Mouse (Mus musculus) kidney, postnatal 14 days (tissue): ENCODE data around the gene Creb5.

ENCODE experiments used
- DNase-seq: peaks from one replicate; pipeline ENCODE4 v3.0.0; 2022; ENCODE audit warnings: mixed read lengths

Gene Creb5

DNA sequence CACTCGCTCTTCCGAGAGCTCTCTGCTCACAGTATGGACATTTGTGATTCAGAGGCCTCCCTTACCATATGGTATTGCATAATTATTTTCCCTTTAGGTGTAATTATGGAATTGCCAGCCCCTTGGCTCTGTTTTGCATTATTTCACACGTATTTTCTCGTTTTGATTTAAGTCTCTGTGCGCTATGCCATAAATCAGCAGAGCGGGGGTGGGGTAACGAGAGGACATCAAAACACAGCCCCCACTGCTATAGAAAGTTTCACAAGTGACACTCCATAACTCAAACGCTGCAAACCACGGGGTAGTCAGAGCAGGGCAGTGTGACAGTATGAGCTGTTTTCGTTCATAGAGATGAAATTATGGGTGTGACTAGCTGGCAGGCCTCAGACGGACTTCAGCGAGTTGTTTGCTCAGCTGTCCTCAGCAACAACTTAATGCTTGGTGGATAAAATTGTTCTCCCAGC is 367.3 kb downstream of the Creb5 start:
- DNase-seq = peak; percentile 29

DNA sequence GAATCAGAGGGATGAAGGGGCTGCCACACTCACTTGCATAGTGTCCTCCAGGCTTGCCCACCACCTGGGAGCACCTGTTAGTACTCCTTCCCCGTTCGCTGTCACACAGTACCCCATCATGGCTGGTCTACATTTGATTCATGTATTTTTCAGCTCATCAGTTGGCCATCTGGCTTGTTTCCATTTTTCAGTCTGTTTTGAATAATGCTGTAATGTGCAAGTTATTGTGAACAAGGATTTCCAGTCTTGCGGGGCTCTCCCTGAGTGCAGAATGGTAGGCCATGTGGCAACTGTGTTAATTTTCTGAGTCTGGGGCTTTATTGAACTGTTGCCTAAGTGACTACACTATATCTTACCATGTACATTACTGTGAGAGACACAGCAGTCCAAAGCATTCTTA is 369.4 kb downstream of the Creb5 start:
- DNase-seq = no peak

DNA sequence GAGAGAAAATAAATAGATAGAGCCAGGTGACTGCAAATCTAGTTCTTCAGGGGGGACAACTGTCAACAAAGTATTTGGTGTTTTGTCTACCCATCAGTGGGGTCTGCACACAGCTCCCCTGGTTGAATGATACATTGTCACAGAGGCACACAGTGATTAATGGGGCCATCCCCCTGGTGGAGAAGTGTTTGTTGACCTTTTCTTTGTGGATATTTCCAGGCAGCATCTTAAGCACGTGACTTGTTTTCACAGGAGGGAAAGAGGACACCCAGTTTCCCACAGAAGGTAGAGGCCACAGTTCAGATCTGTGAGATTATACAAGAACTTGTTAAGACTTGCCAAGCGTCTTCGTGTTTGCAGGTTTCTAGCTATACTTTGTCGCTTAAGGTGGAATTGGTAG is 370.4 kb downstream of the Creb5 start:
- DNase-seq = no peak

DNA sequence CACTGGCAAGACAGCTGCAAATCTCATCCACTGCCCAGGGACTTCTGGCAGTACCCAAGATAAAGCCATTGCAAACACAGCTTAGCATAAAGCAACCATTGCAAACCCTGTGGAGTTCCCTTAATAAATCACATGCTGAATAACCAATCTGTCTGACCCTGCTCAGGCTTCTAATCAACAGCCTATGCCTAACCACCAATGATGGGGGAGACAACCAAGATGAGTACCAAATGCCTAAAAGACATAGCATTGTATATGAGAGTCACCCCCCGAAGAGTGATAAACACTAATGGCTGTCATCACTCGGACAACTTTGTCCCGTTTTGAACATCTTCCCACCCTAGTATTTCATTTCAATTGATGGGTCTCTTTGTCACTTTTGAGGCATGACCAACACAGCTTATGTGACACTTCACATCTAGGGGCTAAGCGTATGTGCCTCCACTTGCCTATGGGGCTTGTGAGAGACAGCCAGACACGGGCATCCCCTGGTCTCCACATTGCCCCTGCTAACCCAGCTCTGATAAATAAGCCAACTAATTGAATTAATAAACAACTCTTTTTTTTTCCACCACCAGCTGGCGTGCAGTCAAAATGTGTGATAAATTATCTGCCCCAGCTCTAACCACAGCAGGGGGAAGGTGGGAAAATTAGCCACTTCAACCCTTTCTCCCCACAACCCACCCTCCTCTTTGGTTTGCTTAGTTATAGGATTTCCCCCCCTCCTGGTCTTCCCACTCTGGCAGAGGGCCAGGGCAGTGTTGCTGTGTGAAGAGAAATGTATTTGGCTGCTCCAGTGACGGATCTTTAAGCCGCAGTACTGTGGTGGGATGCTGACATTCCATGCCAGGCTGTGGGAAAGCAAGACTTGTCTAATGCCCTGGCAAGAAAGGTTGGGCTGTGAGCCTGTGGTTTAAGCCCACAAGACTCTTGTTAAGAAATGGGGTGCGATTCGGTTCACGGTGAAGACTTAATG is 376.1 kb downstream of the Creb5 start:
- DNase-seq = no peak

DNA sequence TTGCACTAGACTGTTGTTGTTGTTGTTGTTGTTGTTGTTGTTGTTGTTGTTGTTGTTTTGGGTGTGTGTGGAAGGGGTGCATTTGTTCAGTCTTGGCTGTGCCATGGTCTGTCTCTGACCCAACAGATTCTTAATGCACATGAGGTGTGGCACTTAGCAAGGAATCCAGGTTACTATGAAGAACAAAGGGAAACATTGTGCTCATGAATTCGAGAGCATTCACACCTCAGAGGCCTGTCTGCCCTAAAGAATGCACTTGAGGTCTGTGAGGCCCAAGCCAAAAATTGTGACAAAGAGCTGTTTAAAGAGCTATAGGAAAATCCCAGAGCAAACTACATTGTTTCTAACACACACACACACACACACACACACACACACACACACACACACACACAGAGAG is 377.7 kb downstream of the Creb5 start:
- no peak for DNase-seq

DNA sequence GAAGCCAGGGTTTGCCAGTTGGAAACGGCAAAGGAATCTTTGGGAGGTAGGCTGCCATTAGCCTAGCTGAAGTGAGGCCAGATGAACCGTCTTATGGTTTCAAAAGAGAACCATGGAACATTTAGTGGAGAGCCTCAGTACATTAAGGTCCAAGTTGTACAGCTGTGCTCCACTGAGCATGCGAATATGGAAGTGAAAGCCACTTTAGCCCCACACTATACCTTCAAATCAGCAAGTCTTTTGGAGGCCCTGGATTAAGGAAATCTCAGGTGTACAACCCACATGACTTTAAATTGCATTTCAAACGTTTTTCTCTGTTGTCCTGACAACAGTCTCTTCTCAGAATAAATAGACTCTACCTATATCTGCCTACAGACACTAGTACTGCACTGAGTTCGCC is 379.4 kb downstream of the Creb5 start:
- no peak for DNase-seq

DNA sequence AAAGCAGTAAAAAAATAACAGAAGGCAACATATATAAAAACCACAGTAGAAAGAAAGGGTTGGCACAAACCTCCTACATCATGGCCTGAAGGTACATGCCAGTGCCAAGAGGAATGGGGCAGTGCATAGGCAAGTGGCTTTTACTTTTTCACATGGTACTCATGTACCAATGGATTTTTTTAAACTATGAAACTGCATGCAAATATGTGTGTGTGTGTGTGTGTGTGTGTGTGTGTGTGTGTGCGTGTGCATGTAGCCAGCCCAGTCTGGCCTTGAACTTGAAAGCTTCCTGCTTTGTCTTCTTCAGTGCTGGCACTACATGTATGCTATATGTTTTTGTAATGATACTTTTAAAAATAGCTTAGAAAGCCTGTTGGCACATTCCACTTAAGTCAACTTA is 391.2 kb downstream of the Creb5 start:
- no peak for DNase-seq

DNA sequence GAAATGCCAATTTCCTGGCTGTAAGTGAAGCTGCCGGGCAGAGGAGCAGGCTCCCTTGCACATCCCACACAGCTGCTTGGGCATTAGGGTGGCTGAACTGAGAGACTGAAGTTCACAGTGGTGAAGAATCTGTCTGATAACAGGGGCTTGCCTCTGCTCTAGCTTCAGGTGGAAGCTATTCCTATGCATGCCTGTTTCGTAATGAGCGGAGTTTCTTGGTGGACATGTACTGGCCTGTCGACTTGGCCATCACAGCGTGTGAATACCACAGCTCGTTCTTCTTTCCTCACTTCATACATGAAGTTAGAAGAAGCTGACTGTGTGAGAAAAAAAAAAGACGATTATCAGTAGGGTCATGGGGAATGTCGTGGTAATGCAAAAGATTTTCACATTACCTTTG is 393.0 kb downstream of the Creb5 start:
- DNase-seq = no peak

DNA sequence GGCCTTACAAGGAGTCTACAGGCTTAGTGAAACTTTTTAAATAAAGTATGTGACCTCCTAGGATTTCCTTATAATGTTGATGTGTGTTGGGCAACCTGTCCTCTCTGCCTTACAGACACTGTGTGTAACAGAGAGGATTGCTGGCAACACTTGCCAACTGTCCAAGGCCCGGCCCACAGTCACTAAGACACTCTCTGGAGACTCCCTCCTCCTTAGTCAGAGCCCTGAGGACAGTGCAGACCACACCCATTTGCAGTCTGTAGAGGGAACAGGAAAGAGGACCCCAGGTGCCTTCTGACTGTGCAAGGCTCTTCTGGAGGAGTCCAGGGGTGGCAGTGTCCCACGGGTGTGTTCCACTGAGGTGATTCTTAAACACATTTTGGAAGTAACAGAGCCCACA is 397.3 kb downstream of the Creb5 start:
- no peak for DNase-seq

DNA sequence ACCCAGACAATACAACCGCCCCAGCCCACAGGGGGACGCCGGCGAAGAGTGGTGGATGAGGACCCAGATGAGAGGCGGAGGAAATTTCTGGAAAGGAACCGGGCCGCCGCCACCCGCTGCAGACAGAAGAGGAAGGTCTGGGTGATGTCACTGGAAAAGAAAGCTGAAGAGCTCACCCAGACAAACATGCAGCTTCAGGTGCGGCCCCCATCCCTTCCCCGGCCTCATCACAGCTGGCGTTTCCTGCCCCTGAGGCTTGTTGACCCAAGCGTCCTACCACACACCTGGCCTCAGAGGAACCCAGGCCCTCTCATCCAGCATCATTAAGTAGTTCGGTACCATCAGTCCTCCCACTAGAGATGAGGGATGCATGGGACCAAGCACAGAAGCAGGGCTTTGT is 398.3 kb downstream of the Creb5 start:
- no peak for DNase-seq

DNA sequence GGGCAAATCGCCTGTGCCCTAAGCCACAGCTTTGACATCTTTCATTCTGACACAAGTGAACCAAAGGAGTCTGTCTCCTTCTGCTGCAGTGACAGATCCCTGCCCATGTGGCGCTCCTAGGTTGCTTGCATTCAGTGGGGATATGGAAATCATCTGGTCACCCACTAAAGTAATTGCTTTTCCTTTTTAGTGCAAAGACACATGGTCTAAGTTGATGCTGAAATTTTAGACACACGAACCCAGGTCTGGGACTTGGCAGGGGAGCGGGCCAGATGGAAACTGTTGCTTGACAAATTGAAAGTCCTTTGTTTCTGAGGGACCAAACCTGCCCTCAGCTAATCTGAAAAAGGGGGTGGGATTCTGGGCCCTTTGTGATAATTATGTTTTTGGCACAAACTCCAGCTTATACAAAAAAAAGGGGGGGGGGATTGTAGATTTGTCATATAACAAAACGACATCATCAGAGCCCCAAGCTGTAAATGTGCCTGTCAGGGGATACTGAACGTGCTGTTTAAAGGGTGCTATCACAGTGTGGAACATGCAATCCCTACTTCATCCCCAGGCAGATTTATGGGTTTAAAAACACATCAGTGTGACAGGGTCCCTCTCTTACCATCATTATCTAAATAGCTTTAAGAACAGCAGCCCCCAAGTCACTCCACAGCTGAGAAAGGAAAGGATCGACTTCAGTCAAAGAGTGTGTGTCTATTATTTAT is 401.9 kb downstream of the Creb5 start:
- no peak for DNase-seq

DNA sequence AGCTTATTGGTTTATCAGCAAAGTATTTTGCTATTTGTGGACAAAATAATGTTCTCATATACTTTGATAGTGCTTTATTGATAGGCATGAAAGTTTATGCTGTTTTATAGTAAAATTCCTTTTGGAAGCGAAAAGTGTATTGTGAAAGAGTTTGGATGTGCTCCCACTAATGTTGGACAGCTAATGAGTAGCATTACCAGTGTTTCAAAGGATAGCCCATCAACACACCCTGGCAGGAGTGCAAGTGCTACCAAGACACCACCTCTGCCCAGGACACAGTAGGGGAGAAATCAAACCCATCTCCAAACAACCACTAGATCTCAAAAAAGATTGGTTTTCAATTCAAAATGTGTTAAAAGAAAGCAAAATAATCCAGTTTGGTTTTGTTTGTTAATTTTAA is 403.9 kb downstream of the Creb5 start:
- no peak for DNase-seq

DNA sequence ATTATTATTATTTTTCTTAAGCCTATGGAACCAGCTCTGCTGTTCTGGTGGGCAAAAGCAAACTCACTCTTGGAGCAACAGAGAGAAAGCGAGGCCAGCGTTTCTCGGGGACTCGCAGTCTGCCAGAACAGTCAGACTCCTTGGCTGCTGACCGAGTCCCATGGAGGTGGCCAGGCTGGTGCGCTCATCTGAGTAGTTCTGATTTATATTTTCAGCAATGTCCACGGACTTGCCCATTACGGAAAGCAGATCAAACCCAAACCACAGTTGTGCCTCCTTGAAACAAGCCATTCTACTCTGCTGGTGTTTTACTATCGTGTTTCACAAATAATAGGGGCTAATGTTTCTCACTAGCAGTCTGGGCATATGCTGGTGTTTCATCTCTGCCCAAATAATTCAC is 408.1 kb downstream of the Creb5 start:
- DNase-seq = no peak

DNA sequence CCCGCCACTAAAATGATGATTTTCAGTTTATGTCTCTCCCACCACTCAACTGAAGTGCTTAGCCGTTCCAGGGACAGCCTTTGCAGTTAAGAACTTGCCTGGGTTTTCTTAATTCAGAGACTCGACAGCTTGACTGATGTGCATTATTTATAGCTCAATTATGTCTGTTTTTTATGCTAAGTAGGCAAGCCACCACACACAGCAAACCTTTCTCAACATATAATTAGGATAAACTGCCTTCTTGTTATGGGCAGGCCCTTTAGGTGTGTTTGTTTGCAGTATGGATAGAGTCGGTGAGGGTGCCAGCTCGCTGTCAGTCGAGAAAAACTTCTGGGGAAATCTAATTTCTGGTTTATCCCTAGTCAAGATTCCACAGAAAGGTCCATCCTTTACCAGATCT is 409.4 kb downstream of the Creb5 start:
- no peak for DNase-seq

DNA sequence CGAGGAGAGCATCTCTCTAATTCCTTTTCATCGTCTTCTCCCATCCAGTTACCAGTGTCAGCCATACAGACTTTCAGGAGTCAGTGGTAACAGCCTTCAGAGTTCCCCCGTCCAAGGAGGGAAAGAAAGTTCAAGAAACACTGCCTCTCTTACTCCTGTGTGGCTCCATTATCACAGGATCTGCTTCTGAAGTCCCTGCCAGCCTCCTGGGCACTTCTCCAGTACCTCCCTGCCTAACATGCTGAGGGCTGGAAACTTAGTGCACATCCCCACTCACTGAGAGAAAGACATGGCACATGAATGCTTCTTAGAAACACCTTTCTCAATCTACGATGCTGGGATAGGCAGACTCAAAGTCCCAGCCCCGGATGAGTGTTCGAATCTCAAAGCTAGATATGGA is 409.9 kb downstream of the Creb5 start:
- DNase-seq = no peak

DNA sequence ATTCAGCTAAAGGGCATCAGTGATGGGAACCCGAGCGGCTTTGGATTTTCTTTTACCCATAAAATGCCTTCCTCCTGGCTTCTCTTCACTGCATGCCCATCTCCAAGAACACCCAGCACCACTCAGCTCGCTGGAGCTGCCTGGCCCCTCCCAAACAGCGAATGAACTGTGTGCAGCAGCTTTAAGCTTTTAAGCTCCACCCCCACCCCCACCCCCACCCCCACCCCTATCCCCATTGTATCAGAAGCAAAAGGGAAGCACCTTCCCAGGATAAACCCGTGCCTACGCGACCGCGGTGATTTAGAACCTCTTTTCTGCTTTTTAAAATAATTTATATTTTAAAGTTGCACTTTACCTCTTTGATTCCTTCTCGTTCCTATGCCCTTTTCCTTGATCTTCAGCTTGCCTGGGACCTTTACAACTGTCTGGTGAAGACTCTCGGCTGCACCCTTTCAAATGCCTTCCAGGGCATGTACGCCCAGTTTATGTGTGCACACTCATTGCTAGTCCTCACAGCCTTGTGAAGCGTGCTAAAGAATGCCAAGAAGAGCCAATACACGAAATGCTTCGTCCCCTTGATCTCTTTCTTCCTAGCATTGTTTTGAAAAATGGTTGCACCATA is 411.2 kb downstream of the Creb5 start:
- DNase-seq = no peak

DNA sequence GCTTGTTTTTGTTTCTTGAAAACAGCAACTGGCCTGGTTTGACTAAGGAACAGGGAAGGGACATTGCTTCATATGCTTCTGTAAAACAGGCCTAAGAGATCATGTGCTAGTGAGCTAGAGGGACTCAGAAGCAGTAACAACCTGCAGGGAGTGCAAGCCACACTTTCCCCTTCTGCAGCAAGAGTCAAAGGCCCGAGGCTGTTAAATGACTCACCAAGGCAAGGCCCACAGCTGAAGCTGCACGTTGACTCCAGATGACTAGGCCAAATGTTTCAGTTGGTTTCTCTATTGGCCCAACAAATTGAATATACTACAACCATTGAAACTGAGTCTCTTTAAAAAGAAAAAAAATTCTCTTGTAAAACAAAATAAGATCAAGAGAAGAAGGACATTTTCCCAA is 417.4 kb downstream of the Creb5 start:
- DNase-seq = no peak

DNA sequence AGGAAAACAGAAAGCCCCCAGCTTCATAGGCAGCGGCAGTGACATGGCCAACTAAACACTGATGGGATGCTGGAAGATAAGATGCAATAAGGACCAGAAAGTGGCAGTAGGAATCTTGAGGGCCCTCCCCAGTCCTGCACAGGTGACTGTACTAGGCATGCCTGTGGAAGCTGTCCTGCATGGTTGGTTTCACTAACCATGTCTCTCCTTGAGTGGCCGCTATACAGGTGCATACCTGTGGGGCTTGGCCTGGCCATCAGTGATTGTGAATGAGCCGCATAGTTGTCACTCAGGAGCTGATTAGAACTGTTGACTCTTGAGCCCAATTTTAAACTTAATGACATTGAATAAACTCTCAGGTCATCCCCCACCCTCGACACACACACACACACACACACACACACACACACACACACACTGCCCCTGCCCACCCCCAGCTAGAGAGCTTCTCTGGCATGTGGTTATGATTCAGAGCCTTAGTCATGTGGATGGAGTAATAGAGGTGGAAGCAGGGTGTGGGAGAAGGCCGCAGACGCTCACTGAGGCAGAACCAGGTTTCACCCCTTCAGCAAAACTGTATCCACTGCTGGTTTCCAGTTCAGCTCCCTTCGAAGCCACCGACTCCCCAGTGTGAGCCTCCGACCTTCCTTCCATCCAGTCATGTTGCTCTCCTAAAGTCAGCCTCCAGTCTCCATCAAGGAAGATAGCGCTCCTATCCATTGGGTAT is 419.7 kb downstream of the Creb5 start:
- DNase-seq = no peak

DNA sequence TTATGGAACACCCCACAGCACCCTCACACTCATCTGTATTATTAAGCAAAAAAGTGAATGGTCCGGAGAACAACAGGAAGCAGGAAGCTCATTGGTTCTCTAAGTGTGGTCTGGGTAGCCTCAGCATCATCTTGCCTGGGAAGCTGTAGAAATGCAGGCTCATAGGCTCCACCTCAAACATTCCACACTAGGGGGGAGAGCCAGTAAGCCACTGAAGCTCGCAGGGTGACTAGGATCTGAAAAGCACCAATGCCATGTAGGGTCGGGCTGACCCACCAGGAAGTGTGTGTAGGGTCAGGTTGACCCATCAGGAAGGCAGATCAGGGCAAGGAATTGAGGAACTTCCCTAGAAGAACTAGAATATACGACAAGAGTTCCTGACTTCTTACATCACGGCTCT is 420.7 kb downstream of the Creb5 start:
- no peak for DNase-seq

DNA sequence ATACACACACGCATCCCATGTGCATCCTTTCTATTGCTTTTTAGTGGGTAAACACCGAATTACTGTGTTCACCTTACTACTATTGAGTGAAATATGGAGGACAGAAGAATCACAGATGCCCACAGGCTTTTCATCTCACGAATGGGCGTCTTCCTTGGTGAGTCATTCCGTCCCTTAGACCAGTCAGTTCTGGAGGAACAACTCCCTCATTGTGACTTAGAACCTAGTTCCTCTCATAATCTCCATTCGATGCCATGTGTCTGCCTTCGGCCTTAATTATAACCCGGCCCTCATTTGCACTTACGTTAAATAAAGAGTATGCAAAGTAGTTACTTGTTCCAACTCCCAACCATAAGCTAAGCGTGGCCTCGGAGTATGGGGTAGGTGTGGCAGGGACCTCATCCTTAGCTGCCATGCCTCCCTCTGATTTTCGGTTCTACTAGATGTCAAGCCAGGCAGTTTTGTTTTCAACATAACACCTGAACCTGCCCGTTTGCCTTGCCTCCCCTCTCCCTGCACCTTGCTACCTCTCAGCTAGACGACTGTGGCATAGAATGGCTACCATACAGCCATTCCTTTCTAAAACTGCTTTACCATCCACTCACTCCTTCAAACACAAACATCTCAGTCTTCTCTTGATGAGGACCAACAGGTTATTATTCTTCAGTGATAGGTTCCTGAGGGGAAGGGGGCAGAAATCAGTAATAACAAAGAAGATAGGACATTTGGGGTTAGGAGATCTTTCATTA is 422.8 kb downstream of the Creb5 start:
- no peak for DNase-seq

DNA sequence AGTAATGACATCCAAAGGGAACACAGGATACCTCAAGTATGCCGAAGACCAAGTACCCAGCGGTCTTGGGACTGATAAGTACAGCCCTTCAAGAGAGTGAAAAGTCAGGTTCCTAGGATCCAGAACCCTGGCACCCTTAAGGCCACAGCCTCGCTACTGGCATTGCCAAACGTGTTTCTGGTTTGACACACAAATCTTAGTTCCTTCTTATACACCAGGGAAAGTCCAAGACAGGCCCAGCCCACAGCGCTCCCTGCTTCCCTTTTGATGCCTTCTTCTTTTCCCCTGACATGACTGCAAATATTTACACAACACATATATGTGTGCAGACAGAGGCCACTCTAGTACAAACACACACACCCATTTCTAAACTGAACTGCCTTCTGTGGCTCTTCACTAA is 423.5 kb downstream of the Creb5 start:
- no peak for DNase-seq

DNA sequence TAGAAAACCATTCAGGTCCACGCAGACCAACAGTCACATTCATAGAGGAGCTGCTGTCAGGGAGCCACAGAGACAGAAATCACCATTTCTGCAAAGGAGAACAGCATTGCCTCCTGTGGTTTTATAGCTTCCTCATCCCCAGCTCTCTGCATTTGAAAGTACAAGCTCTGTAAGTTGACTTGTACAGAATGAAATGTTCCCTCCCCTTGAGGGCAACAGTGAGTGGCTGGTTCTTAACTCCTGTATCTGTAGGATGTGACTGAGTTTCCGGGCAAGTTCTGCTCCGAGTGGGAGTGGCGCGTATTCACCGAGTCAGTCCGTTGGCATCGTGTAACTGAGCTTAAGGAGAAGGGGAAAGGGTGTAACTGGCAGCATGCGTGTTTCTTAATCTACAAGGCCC is 426.1 kb downstream of the Creb5 start:
- no peak for DNase-seq
